Mouse (Mus musculus) liver, embryonic 14.5 days (tissue): ENCODE data around the gene Olfr373. TPM values are rescaled to one million over a fixed set of nuclear protein-coding genes. Genes with fewer than 3 reads are reported as not detected.
"Not testable (repeated sequence)": the region's sequence is repeated elsewhere in the genome, so short reads cannot be mapped to it uniquely, and the experiment has no call there.

Source experiments
- ATAC-seq: fragments of 200-750 bp; cut with Nextera tagmentation; 2 replicates; pipeline ENCODE4 v1.8.0; 2017; ENCODE audit warnings: moderate number of reproducible peaks, mild to moderate bottlenecking, moderate library complexity; ENCODE audit not compliant: insufficient read depth
- DNase-seq, 3 experiments: peaks; one replicate each; pipeline ENCODE4 v3.0.0-alpha.2; 2012 to 2013; ENCODE audit warnings: low read depth in 3 of 3, low spot score in 3 of 3
- H3K27ac ChIP-seq: fragments of 300-500 bp; sonication (generic); 2 replicates; pipeline ENCODE4 v1.5.1; 2014; ENCODE audit warnings: moderate library complexity, mild to moderate bottlenecking, control low read depth, inconsistent platforms
- H3K27me3 ChIP-seq: fragments of 300-500 bp; sonication (generic); 2 replicates; pipeline ENCODE4 v1.6.1; 2014; ENCODE audit warnings: mild to moderate bottlenecking, low read length, moderate library complexity; ENCODE audit not compliant: control insufficient read depth, insufficient read depth
- H3K36me3 ChIP-seq: fragments of 300-500 bp; sonication (generic); replicated peaks from 2 replicates; pipeline ENCODE4 v1.6.1; 2014; ENCODE audit warnings: low read depth; ENCODE audit not compliant: control insufficient read depth, insufficient read depth
- H3K4me1 ChIP-seq, 2 experiments: fragments of 200-500 bp in 1 of 2; fragments of 300-500 bp in 1 of 2; sonication (generic) in 1 of 2; replicated peaks; 2 replicates each; pipeline ENCODE4 v1.6.1; 2012 to 2014; ENCODE audit warnings: antibody characterized with exemption in 1 of 2, inconsistent platforms in 1 of 2, low read length in 1 of 2; ENCODE audit not compliant: control insufficient read depth in 2 of 2, insufficient read depth in 2 of 2
- H3K4me2 ChIP-seq: fragments of 300-500 bp; sonication (generic); 2 replicates; pipeline ENCODE4 v1.6.1; 2014; ENCODE audit warnings: low read depth, mild to moderate bottlenecking, control low read depth, moderate library complexity
- H3K4me3 ChIP-seq, 2 experiments: fragments of 200-500 bp in 1 of 2; fragments of 300-500 bp in 1 of 2; sonication (generic) in 1 of 2; 2 replicates each; pipeline ENCODE4 v1.5.1; 2012 to 2014; ENCODE audit warnings: low read depth in 2 of 2, low read length in 2 of 2, mild to moderate bottlenecking in 2 of 2, control low read depth in 1 of 2, inconsistent platforms in 1 of 2, moderate library complexity in 1 of 2; ENCODE audit not compliant: insufficient read depth in 1 of 2
- H3K9ac ChIP-seq: fragments of 300-500 bp; sonication (generic); replicated peaks from 2 replicates; pipeline ENCODE4 v1.6.1; 2014; ENCODE audit warnings: mild to moderate bottlenecking, control low read depth, moderate library complexity
- H3K9me3 ChIP-seq: fragments of 300-500 bp; sonication (generic); 2 replicates; pipeline ENCODE4 v1.6.1; 2016; ENCODE audit warnings: low read length, mixed read lengths; ENCODE audit not compliant: control insufficient read depth
- CTCF ChIP-seq: IDR thresholded peaks from 2 replicates; pipeline ENCODE4 v1.5.1; 2016; ENCODE audit warnings: antibody characterized with exemption, low read depth, control low read depth
- EP300 ChIP-seq: IDR thresholded peaks from 2 replicates; pipeline ENCODE4 v1.6.1; 2016; ENCODE audit warnings: antibody characterized with exemption, low read depth
- WGBS: fragments of 180-500 bp; shearing (Covaris S2); extraction: QIAGEN DNeasy Blood & Tissue Kit; methylation state at CpG from one replicate; pipeline ENCODE4 v1.1.7; 2014; ENCODE audit not compliant: insufficient replicate concordance; 5-methylcytosine and 5-hydroxymethylcytosine counted together
- polyA plus RNA-seq, 2 experiments: library from polyadenylated mRNA; depleted of rRNA in 1 of 2; stranded (reverse) in 1 of 2; unstranded in 1 of 2; fragments of >200 nt; fragmentation: Nextera tagmentation in 1 of 2; extraction: Ambion mirVana in 1 of 2; gene quantifications; 2 replicates each; pipeline versions ENCODE4 v1.2.1 to v1.2.3; 2012 to 2014

Gene Olfr373
- polyA plus RNA-seq, 2 experiments = not detected

DNA sequence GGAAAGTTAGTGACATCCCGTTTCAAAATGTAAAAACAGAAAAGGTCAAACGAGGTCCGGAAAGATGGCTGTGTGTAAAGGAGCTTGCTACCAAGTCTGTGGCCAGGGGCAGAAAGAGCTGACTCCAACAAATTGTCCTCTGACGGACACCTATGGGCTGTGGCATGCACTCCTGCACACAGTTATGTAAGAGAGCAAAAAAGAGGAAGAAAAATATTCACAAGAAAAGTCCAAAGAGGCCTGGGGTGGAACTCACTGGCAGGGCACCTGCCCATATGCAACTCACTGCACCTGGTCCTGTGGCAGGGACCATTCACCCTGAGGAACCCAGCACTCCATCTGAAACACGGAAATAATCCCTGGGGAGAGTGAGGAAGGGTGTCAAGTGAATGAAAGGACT is 1.8 kb downstream of the Olfr373 start:
- TF ChIP-seq EP300 = no peak
- TF ChIP-seq CTCF = no peak
- no peak overlapping the region for H3K4me3 ChIP-seq
- ATAC-seq = no peak
- no peaks in the 10 kb centered on the region for H3K27me3 ChIP-seq
- H3K9me3 ChIP-seq = no peaks in the 10 kb centered on the region
- no peak overlapping the region for H3K27ac ChIP-seq
- no peaks in the 10 kb centered on the region for H3K36me3 ChIP-seq
- no peaks in the 10 kb centered on the region for H3K4me1 ChIP-seq
- H3K9ac ChIP-seq = no peak overlapping the region
- no peak overlapping the region for H3K4me2 ChIP-seq
- WGBS = 44% methylated on average over 5 of the region's 5 CpGs
- DNase-seq = no peak

DNA sequence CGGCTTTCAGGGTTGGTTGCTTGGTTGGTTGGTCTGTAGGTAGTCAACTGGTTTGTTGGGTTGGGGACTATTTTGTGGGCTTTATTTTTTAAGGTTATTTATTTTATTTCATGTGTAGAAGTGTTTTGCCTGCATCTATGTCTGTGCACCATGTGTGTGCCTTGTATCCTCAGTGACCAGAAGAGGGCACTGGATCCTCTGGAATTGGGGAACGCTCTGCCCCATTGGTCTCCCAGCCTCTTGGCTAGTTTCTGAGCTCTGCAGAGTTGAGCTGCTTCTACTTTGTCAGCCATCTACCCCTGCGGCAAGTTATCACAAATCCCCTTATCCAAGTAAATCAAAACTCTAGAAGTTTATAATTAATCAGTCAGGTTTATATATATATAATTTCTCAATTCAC is 4.6 kb downstream of the Olfr373 start:
- not testable (repeated sequence) for H3K36me3 ChIP-seq, H3K27ac ChIP-seq, H3K4me1 ChIP-seq, H3K9me3 ChIP-seq, H3K27me3 ChIP-seq, ATAC-seq, DNase-seq, H3K4me2 ChIP-seq, H3K9ac ChIP-seq, H3K4me3 ChIP-seq
- 63% methylated on average over 3 of the region's 3 CpGs for WGBS
- TF ChIP-seq CTCF = peak; percentile 30; the same call in 1 of the 2 replicates

DNA sequence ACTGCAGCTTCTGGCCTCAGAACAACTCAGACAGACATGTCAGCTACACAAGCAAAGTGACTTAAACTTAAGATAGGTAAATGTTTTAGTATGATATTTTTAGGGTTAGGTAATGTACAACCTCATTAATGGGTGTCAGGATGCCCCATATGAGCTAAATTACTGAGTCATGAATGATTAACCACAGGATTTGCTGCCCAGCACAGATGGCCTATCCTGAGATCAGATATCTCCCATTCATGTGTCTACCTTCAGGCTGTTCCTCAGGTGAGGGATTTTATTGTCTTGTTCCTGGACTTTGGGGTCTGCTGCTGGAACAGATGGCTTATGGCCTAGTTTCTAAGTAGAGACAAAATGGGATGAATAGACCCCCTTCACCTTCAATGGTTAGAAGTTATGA is 13.7 kb downstream of the Olfr373 start:
- H3K9ac ChIP-seq, DNase-seq, ATAC-seq, H3K36me3 ChIP-seq, H3K9me3 ChIP-seq, H3K4me1 ChIP-seq, H3K4me3 ChIP-seq, H3K4me2 ChIP-seq, H3K27ac ChIP-seq, H3K27me3 ChIP-seq: not testable (repeated sequence)

DNA sequence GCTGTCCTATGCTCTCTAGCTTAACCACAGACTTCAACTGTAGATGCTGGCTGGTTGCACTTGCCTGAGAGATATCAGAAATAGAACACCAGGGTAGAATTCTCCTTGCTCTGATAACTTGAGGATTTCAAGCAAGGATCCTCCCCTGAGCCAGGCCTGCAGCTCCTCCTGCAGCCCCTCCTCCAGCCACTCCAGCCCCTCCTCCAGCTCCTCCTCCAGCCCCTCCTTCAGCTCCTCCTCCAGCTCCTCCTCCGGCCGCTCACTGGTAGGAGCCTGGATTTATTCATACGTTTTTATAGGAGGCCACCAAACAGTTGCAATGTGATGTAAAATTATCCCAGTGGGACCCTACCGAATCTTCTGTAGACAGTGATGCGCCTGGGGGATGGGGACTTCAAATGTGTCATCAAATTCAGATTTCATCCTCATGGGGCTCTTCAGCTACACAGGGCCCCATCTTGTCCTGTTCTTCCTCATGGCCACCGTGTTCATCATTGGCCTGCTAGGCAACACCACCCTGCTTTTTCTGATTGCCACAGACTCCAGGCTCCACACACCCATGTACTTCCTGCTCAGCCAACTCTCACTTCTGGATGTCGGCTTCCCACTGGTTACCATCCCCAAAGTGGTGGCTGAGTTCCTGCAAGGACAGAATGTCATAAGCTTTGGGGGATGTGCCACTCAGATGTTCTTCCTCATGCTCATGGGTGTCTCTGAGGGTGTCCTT is 16.6 kb downstream of the Olfr373 start:
- not testable (repeated sequence) for H3K27me3 ChIP-seq, H3K27ac ChIP-seq, H3K4me2 ChIP-seq, DNase-seq, H3K9me3 ChIP-seq, H3K36me3 ChIP-seq, H3K4me3 ChIP-seq, H3K9ac ChIP-seq, H3K4me1 ChIP-seq
- ATAC-seq = 0 out of 2 replicates have a peak, but pooled peaks have one; percentile 21
- 40% methylated on average over 6 of the region's 7 CpGs for WGBS

DNA sequence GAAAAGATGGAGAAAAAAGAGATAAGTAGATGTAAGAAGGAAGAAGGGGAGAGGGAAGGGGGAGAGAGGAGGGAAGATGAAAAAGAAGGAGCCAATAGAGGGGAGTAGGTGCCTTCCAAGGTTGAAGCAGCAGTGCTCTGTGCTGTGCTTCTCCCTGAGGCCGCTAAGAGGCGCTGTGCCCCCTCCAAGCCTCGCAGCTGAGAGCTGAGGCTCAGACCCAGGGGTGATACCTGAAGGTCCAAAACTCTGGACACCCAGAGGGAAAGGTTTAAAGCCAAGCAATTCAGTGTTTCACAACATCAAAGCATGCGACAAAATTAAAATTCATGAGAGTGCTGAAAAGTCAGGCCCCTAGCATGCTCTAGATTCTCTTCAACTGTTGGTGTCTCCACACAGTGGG is 22.2 kb downstream of the Olfr373 start:
- Histone ChIP-seq H3K36me3 (no peaks in the 10 kb centered on the region), H3K27ac (no peak overlapping the region), H3K4me1 (no peaks in the 10 kb centered on the region), H3K4me2 (no peak overlapping the region), H3K27me3 (no peaks in the 10 kb centered on the region), H3K4me3 (no peak overlapping the region), H3K9me3 (no peaks in the 10 kb centered on the region), H3K9ac (no peak overlapping the region)
- WGBS = 19% methylated on average over 4 of the region's 4 CpGs
- TF ChIP-seq EP300 (no peak), CTCF (peak; percentile 64)
- no peak for ATAC-seq
- no peak for DNase-seq
